Mouse (Mus musculus) monocyte, adult 5-6 weeks (primary cell): ENCODE results near the gene Ctf1. TPM values are rescaled to one million over a fixed set of nuclear protein-coding genes. Genes with fewer than 3 reads are reported as not detected.
A peak's percentile ranks its signal among the peaks of the same experiment; 100 is the strongest.
"Not testable (repeated sequence)": the region's sequence is repeated elsewhere in the genome, so short reads cannot be mapped to it uniquely, and the experiment has no call there.

Experiments
- ATAC-seq: fragments of 153-309, 156-312 bp; replicated peaks from 2 replicates; pipeline ENCODE4 v1.8.0; 2017; ENCODE audit warnings: mild to moderate bottlenecking; ENCODE audit not compliant: low TSS enrichment, insufficient number of reproducible peaks, severe bottlenecking, poor library complexity, low FRiP score
- total RNA-seq: library from RNA; stranded (forward); fragments of 200-1000, 200-491, 200-594 nt; gene quantifications from 3 replicates; pipeline ENCODE4 v1.2.3, GENCODE M21; 2017

The Ctf1 gene
- total RNA-seq, 1 experiment from 2014 or later, result not detected

- ATAC-seq, result no peak
These were observed 22.8 kb upstream of the Ctf1 start for GRCm38 (mm10) chr7:127689626-127690280.

GRCm38 (mm10) chr7:127691221-127691989 is 21.1 kb upstream of the Ctf1 start:
- ATAC-seq, result no peak

GRCm38 (mm10) chr7:127693290-127693689 is 19.2 kb upstream of the Ctf1 start:
- no peak for ATAC-seq

GRCm38 (mm10) chr7:127693730-127694129 is 18.8 kb upstream of the Ctf1 start:
- ATAC-seq, result not testable (repeated sequence)

- no peak for ATAC-seq
These were observed 13.6 kb upstream of the Ctf1 start for GRCm38 (mm10) chr7:127698986-127699385.

- ATAC-seq, result no peak
These were observed 11.7 kb upstream of the Ctf1 start for GRCm38 (mm10) chr7:127700712-127701331.

- no peak for ATAC-seq
These were observed 8.9 kb upstream of the Ctf1 start for GRCm38 (mm10) chr7:127703561-127704178.

- ATAC-seq, result no peak
These were observed 7.9 kb upstream of the Ctf1 start for GRCm38 (mm10) chr7:127704598-127704997.

GRCm38 (mm10) chr7:127705706-127706105 is 6.8 kb upstream of the Ctf1 start:
- no peak for ATAC-seq

GRCm38 (mm10) chr7:127707045-127707956 is 5.2 kb upstream of the Ctf1 start:
- no peak for ATAC-seq

- ATAC-seq, result no peak
These were observed 4.7 kb upstream of the Ctf1 start for GRCm38 (mm10) chr7:127707957-127708206.

GRCm38 (mm10) chr7:127708207-127709078 is 4.1 kb upstream of the Ctf1 start, which contains the start of gene Bcl7c:
TSS of gene Bcl7c (minus strand) at chr7:127708933.
- peak; percentile 54 for ATAC-seq

GRCm38 (mm10) chr7:127709261-127709979 is 3.1 kb upstream of the Ctf1 start:
- no peak for ATAC-seq

- ATAC-seq, result no peak
These were observed 1.5 kb upstream of the Ctf1 start for GRCm38 (mm10) chr7:127711031-127711430.

- no peak for ATAC-seq
These were observed 1.1 kb upstream of the Ctf1 start for GRCm38 (mm10) chr7:127711456-127711855.

GRCm38 (mm10) chr7:127714816-127715215 is 2.3 kb downstream of the Ctf1 start:
- no peak for ATAC-seq

GRCm38 (mm10) chr7:127716992-127717391 is 4.5 kb downstream of the Ctf1 start:
- ATAC-seq, result peak; percentile 42; the same call in 1 of the 2 replicates
